Mouse (Mus musculus) thymus, postnatal 36 days (tissue): ENCODE measurements at regions not wholly inside any gene's neighbourhood (a gene's known extent, or its start where the extent isn't known, plus 50 kb on each side); places are given as distances from the start of the nearest gene placed in this dataset.

ENCODE experiments used
- DNase-seq, 2 experiments: peaks; one replicate each; pipeline ENCODE4 v3.0.0; 2022; ENCODE audit warnings: mixed read lengths in 2 of 2

- DNase-seq: no peak
Observed at GRCm38 (mm10) chr15:61136781-61137180, 214.0 kb upstream of the A1bg start.

GRCm38 (mm10) chr15:61133316-61133715, 210.5 kb upstream of the A1bg start:
- DNase-seq: no peak

GRCm38 (mm10) chr15:61127971-61128370, 205.2 kb upstream of the A1bg start:
- DNase-seq: no peak

- no peak for DNase-seq
Observed at GRCm38 (mm10) chr15:61127130-61127529, 204.3 kb upstream of the A1bg start.

GRCm38 (mm10) chr15:61116912-61117311, 194.1 kb upstream of the A1bg start:
- no peak for DNase-seq

GRCm38 (mm10) chr15:61109429-61110128, 186.8 kb upstream of the A1bg start:
- DNase-seq: no peak

- DNase-seq: no peak
Observed at GRCm38 (mm10) chr15:61108957-61109356, 186.1 kb upstream of the A1bg start.

GRCm38 (mm10) chr15:61102421-61103412, 179.9 kb upstream of the A1bg start:
- DNase-seq: no peak

GRCm38 (mm10) chr15:61100807-61101206, 178.0 kb upstream of the A1bg start:
- no peak for DNase-seq

GRCm38 (mm10) chr15:61098968-61099367, 176.2 kb upstream of the A1bg start:
- DNase-seq: no peak

- no peak for DNase-seq
Observed at GRCm38 (mm10) chr15:61098519-61098918, 175.7 kb upstream of the A1bg start.

- no peak for DNase-seq
Observed at GRCm38 (mm10) chr15:61096021-61096781, 173.4 kb upstream of the A1bg start.

- no peak for DNase-seq
Observed at GRCm38 (mm10) chr15:61055017-61055609, 132.3 kb upstream of the A1bg start.

- no peak for DNase-seq
Observed at GRCm38 (mm10) chr15:61051363-61051762, 128.6 kb upstream of the A1bg start.

- no peak for DNase-seq
Observed at GRCm38 (mm10) chr15:61009509-61009908, 86.7 kb upstream of the A1bg start.

- no peak for DNase-seq
Observed at GRCm38 (mm10) chr15:61007461-61008059, 84.7 kb upstream of the A1bg start.

GRCm38 (mm10) chr15:61006608-61007007, 83.8 kb upstream of the A1bg start:
- DNase-seq: no peak

- no peak for DNase-seq
Observed at GRCm38 (mm10) chr15:60993971-60994690, 71.3 kb upstream of the A1bg start.

GRCm38 (mm10) chr15:60993394-60993793, 70.6 kb upstream of the A1bg start:
- no peak for DNase-seq

- DNase-seq: no peak
Observed at GRCm38 (mm10) chr15:60982576-60982975, 59.8 kb upstream of the A1bg start.
